Mouse (Mus musculus): ENCODE results near the gene Cyp2j5.
"Not testable (repeated sequence)": the region's sequence is repeated elsewhere in the genome, so short reads cannot be mapped to it uniquely, and the experiment has no call there.

Gene Cyp2j5

DNA sequence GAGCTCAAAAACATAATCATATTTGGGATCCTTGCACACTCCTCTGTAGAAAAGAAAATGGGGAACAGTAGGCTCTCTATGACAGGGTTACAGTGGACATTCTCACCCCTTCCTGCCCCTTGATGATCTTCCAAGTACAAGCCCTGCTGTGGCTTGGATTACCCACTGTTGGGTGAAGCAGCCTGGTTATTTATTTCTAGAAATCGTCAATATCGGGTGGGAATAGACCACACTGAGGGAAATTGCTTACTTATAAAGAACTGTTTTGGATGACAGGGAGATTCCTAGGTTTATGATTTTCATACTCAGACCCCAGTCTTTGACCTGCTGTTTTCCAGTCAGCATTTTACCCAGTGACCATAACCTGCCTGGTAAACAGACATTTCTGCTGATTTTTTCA is at the start of gene Cyp2j5:
Cyp2j5 (minus strand) TSS at position 164 of the 400 bp plus-strand sequence.
- no peak for DNase-seq (ENCODE audit: low spot score)

DNA sequence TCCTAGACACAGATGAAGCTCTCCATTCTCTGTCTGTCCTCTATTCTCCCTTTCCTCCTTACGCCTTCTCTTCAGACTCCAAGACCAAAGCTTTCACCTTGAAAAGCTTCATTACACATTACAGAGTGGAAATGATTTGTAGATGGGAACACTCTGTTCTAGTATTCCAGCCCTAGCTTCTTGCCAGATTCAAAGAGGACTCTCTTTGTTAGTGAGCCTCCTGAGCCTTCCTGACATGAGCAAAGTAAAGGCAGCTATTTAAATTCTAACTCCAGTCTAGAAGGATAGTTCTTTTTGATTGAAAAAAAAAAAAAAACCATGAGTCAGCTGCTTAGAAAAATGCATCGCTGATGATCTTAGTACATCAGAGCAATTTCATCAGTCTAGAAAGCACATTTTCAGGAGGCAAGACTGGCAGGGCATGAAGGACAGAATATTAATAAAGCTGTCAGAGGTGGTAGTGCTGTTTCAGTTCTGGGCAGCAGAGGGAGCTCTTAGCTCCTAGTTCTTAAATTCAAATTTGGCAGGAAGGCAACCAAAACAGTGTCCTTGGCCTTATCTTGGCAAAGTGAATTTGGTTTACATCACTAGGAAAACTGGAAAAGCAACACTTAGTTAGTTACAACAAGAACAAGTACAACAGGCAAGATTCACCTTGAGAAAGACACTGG is 41.5 kb upstream of the Cyp2j5 start:
- DNase-seq (ENCODE audit: low spot score) = no peak

DNA sequence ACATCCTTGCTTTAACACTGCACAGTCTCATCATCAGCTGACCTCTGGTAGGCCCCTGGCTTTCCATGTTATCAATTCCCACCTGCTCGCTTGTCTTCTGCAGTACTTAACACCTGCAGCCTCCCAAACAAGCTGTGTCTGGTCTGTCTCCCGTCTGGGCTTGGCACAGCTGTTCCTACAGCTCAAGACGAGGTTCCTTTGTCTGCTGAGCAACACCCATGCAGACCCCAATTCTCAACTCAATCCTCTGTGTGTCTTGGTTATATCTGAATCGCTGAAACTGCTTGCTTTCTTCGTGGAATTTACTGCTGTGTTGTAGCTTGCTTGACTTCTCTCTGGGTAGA is 34.2 kb upstream of the Cyp2j5 start:
- no peak for DNase-seq (ENCODE audit: low spot score)

DNA sequence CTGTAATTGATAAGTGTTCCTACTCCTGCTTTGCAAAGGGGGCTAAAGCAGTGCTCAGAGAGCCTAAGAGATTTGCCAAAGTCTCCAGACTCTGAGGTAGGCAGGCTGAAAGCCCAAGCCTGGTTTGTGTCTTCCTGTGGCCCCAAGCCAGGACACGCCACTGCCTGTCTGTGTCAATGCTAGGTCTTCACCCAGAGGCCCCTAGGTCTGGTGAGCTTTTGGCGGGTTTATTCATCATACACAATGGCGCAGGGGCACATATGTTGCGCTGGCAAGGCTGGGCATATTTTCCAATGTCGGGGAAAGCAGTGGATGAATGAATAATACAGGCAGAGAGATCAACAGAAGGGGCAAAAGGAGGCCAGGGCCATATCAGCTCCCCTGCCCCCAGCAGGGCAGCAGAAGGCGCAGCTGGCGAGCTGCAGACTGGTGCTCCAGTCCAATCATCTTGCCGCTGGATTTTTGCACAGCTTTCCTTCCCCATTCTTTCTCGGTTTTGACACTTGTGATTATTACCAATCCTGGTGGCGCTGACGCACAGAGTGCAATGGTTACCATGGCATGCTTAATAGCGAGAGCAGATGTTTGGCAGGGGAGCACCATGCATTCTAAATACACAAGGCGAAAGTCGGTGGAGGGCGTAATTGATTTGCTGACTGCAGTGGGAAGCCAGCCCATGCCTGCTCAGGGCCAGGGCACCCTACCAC is 33.7 kb upstream of the Cyp2j5 start:
- DNase-seq (ENCODE audit: low spot score) = no peak

DNA sequence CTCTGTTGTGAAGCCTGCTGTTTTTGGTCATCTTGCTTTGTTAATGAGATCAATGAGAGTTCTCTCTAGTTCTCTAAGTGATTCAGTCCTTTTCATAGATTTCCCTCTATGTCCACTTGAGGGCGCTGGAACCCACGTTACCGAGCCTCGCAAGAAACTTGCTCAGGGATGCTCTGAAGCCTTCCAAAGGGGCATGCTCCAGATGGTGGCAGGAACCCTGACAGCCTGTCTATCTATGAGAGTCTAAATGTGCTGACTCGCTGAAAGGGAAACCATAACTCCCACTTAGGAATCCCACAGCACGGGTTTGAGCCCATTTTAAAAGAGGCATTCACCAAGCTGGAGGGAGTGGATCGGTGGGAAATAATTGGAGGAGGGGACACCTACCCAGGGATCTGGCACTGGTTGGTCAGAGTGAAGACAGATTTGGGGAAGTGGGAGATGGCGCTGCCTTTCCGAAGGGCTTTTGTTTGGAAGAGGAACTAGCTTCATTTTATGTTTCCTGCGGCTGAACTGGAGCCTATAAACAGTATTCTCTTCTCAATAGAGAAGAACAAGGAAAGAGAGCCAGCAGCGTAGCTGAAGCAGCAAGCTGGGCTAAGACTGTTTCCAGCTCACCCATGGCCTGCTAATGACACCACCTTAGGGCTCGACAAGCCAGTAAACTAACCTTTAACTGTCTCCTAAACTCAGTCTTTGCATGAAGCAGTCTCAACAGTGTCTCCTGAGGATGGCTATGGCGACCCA is 32.8 kb upstream of the Cyp2j5 start:
- DNase-seq (ENCODE audit: low spot score) = peak; percentile 5

DNA sequence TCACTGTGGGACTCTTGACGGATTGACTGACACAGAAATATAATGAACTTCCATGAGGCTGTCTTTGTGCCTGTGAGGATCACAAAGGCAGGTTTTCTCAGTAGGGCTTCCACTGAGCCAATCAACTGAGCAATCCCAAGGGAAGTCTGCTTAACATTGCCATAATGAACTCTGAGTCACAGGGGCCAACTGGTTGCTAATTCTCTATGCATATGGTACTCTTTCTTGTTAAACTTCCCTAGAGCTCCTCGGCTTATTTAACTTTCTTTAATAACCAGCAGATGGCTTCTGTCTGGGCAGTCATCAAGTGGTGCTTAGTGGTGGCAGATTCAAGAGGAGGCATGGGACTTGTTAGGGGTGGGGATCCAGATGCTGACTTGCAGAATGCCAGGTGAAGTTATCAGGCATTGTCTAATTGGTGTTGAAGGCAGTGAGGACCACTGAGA is 23.4 kb upstream of the Cyp2j5 start:
- no peak for DNase-seq (ENCODE audit: low spot score)

DNA sequence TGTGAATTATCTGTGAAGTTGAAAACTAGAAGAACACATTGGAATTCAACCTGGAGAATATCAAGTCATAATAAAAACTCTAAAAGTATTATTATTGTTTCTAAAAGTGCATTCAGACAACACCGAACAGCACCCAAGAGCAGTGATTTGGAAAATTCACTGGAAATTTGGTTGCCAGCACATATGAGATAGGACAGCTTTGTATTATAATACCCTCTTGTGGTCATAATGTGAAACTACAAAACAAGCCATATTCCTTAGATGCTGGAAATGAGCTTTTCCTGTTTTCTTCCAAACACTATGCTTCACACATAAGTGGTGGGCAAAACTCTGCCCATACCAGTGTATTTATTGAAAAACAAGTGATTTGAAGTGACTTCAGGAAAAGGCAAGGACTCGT is 19.5 kb upstream of the Cyp2j5 start:
- DNase-seq (ENCODE audit: low spot score) = peak; percentile 5

DNA sequence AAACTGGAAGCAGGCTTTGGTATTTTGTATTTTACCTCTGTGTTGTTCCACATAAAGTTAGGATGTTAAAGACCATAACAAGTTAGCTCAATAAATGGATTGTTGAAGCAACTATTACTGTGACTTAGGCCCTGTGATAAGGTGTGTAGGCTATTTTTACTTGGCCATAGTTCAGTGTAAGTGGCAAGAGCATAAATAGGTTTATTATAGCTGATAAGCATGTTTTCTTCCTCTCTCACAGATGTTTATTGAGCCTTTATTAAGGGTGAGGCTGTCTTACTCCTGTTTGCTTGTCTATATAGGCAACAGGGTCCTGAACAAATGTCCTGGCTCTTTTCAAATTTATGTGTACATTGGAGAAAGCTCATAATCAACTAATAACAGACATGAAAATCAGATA is 17.0 kb upstream of the Cyp2j5 start:
- DNase-seq (ENCODE audit: low spot score) = no peak

DNA sequence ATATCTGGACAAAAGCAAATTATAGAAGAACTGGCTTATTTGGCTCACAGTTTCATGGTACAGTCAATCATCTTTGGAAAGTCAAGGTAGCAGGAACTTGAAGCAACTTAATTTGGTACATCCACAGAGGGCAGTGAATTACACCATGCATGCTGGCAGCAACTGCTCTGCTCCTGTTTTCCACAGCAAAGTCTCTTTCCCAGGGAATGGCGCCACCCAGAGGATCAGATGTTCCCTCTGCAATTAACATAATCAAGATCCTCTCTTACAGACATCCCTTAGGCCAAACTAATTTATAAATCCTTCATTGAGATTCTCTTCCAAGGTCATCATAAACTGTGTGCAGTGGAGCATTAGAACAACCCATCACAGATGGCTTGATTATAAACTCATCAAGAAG is 16.3 kb upstream of the Cyp2j5 start:
- DNase-seq (ENCODE audit: low spot score) = no peak

DNA sequence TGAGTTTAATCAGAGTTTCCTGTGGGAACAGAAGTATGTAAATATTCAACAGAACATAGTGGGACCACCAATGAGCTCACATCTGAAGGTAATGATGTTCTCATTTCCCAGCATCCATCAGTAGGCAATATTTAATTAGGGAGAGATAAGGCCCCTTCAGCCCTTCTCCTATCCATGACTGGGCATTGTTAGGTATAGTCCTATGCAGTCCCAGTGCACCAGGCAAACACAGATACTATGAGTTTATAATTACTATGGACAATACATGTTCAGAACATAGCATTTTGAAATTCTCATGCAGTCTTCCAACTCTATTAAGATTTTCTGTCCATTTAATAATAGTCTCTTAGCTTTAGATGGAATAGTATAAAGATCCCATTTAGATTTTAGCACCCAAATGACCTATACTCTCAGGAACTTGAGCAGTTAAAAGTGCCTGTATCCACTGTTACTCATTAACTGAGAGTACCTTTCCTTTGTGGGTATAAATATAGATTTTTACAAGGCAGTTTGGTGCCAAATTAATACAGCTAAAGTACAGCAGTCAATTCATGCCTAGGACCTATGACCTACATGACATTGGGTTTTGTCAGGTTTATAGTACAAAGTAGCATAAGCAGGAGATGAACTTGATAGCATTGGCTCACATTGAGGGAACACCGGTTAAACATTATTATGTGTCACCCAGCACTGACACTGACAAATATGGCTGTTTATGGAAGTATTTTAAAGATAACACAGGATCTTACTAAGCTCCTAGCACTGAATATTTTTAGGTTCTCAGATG is 907 bp upstream of the Cyp2j5 start:
- no peak for DNase-seq (ENCODE audit: low spot score)

DNA sequence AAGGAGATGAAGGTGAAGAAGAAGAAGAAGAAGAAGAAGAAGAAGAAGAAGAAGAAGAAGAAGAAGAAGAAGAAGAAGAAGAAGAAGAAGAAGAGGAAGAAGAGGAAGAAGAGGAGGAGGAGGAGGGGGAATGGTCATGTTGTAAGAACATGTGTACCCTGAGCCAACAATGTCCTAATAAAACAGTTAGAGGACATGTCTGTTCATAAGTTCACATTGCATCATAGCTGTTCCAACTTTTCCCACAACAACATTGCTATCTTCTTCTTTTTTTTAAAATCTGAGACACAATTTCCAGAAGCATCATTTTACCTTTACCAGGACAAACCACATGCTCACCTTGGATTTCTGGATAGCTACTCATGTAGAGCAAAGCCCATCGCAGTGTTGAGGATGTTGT is 28.5 kb downstream of the Cyp2j5 start:
- DNase-seq (ENCODE audit: low spot score) = no peak

DNA sequence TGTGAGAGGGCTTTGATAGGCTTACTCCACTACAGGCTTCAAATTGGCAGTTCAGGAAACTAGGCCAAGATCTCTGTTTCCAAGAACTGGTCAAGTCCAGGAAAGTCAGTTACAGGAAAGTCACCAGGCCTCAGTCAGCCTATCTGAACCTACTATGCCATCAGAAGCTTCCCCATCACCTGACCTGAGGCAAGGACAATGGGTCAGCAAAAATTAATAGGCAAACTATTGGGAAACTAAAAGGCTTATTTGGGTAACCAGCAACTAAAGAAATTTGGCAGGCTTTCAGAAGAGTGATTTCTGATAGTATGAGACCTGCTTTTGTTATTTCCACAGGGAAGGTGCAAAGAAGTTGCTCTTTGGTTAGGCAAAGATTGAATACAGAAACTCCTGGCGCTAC is 41.5 kb downstream of the Cyp2j5 start:
- no peak for DNase-seq (ENCODE audit: low spot score)

DNA sequence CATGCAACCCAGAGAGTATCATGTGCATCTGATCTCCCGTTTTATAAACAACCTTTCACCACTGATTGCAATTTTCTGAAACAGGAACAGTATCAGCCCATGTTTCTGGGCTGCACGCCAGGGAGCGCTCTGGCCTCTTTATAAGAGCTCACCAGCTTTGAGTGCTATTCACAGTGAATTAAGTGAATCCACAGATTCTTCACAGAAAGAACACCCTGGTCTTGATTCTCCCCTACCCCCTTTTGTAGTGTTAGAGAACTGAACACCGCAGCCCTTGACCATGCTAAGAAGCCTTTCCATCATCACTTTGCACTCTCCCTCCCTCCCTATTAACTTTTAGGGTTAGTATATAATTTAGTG is 72.2 kb downstream of the Cyp2j5 start:
- no peak for DNase-seq (ENCODE audit: low spot score)

DNA sequence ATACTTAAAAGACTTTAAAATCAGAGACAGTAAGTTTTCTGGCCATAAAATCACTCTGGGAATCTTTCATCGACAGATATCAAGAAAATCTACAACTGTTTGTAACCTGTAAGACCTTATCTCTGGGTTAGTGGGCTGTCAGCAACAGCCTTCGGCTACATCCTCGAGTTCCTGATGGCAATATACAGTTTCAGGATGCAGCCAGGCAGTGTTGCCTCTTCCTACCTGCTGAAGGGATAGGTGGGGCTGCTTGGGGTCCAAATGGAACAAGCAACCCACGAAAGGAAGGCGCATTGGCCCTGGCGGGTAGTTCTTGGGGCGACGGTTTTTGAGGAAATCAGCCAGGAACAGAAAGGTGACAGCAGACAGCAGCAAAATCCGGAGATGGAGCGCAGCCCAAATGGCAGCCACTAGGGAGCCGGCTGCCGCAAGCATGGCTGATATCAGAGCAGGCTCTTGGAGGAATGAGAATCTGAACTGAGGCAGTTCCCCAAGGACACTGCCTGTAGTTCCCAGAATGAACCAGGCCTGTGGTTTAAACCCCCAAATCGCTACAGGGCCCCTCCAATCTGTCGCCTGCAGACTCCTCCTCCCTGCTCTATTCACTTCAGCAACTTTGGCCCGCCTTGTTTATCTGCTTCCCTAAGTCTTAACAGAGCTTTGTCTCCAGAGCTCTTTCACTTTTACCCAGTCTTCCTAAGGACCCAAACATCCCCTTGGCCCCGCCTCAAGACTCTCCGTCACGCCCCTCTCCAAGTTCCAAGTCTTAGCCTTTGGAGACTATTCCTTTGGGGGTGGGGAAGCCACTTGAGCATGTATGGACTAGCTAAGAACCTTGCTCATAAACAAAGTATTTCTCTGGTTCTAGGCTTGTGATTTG is 72.8 kb downstream of the Cyp2j5 start, which contains the start of gene Cyp2j9:
Cyp2j9 (minus strand) TSS at position 668 of the 880 bp plus-strand sequence.
- DNase-seq (ENCODE audit: low spot score) = no peak

DNA sequence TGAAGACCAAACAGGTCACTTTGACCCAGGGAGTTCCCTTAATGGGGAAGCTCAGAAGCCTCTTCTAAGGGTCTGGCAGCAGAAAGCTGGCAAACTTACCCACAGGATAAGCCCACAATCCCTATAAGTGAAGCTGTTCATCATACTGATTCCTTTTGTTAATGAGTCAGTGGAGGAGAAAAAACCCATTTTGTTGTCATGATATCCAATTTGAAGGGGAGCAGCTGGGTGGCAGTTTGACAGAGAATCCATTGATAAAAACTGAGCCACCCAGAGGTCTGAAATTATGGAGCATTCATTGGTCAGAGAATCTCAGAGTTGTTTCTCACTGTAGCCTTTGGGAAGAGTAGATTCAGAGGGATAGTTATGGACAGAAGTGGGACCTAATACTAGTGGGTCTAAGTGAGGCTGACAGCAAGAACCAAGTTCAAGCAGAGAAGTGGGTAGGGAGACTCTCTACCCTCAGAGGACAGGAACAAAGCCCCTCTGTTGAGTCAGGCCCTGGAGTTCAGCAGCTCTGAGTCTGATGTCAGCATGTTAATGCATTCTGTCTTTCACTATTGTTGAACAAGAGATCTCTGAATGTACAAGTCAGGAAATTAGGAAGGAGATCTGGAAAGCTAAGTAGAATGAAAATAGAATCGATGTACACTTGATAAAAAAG is 82.4 kb downstream of the Cyp2j5 start:
- DNase-seq (ENCODE audit: low spot score) = no peak

DNA sequence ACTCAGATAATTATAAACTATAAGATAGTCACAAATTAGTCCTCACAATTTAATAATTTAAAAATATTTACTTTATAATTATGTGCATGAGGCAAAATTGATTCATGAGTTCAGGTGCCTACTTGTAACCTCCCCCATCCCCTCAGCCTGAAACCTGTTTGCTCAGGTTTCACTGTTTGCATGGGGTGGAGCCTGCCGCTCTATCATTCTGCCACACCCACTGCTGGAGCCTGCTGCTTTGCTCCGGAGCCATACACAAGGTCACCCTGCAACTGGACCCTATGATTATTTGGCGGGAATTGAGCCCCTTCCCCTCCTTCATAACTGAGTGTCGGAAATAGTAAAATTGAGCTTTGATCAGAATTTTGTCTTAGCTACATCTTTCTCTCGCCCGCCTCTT is 83.6 kb downstream of the Cyp2j5 start:
- DNase-seq (ENCODE audit: low spot score) = not testable (repeated sequence)

Measured in MN1 (cell line).